Mouse (Mus musculus): Measurements from ENCODE around the gene Dedd. TPM values are rescaled to one million over a fixed set of nuclear protein-coding genes. Genes with fewer than 3 reads are reported as not detected.

Gene Dedd
- total RNA-seq, 1 experiment = 23.9 TPM

GRCm38 (mm10) chr1:171360253-171360652 lies 31.3 kb downstream of the Dedd start:
- in situ Hi-C loops (cut with MboI; ENCODE audit: low sequenced_read_pairs in 2 of 2, unreplicated experiment in 2 of 2) = no loop called here
- H3K4me3 ChIP-seq (ENCODE audit: insufficient read depth in 1 of 2, low read depth in 1 of 2, low read length in 2 of 2, poor library complexity in 1 of 2, severe bottlenecking in 1 of 2) = peak overlapping the region; percentile 58 to 61
- peak overlapping the region; percentile 59 for H3K9ac ChIP-seq (ENCODE audit: insufficient read depth, low read depth, low read length, poor library complexity, severe bottlenecking)
- no peak overlapping the region for H3K27ac ChIP-seq (ENCODE audit: insufficient read depth, low read depth, low read length, poor library complexity, severe bottlenecking)
- H3K36me3 ChIP-seq (ENCODE audit: control insufficient read depth, insufficient read depth, low read length, poor library complexity, severe bottlenecking) = peaks cover 14% of the 10 kb centered on the region
- H3K4me1 ChIP-seq (ENCODE audit: control insufficient read depth in 2 of 2, insufficient read depth in 2 of 2, low read length in 2 of 2, poor library complexity in 1 of 2) = peaks cover 0 to 3% of the 10 kb centered on the region in 2 experiments; a peak in 1 of 4 replicates
- TF ChIP-seq MAFK (IDR thresholded peaks at IDR 0.05; ENCODE audit: insufficient read depth, low read depth, low read length) (no peak), HCFC1 (IDR thresholded peaks at IDR 0.05; ENCODE audit: borderline replicate concordance, insufficient read depth, low read length) (no peak), ZNF384 (IDR thresholded peaks at IDR 0.05; ENCODE audit: low read depth, low read length) (no peak), ZC3H11A (IDR thresholded peaks at IDR 0.05; ENCODE audit: borderline replicate concordance, low read depth, low read length) (no peak), CHD2 (IDR thresholded peaks at IDR 0.05; ENCODE audit: low read depth, low read length) (no peak)
- H3K9me3 ChIP-seq (ENCODE audit: control insufficient read depth, insufficient read depth, low read depth, low read length) = no peaks in the 10 kb centered on the region
- no peak for DNase-seq (ENCODE audit: low read depth, low spot score)

GRCm38 (mm10) chr1:171360656-171361055 lies 31.7 kb downstream of the Dedd start, which contains the start of gene Klhdc9:
TSS of gene Klhdc9 (minus strand) at chr1:171360798.
- Histone ChIP-seq H3K27ac (ENCODE audit: insufficient read depth, low read depth, low read length, poor library complexity, severe bottlenecking) (peak within 1 kb of the TSS; percentile 66; the same call in 1 of the 2 replicates), H3K9ac (ENCODE audit: insufficient read depth, low read depth, low read length, poor library complexity, severe bottlenecking) (peak within 1 kb of the TSS; percentile 90), H3K36me3 (ENCODE audit: control insufficient read depth, insufficient read depth, low read length, poor library complexity, severe bottlenecking) (peaks cover 14% of the 10 kb centered on the region), H3K4me1 (ENCODE audit: control insufficient read depth in 2 of 2, insufficient read depth in 2 of 2, low read length in 2 of 2, poor library complexity in 1 of 2) (peaks cover 0 to 3% of the 10 kb centered on the region in 2 experiments; a peak in 1 of 4 replicates), H3K9me3 (ENCODE audit: control insufficient read depth, insufficient read depth, low read depth, low read length) (no peaks in the 10 kb centered on the region), H3K4me3 (ENCODE audit: insufficient read depth in 1 of 2, low read depth in 1 of 2, low read length in 2 of 2, poor library complexity in 1 of 2, severe bottlenecking in 1 of 2) (peak within 1 kb of the TSS; percentile 62 to 74)
- TF ChIP-seq MAFK (IDR thresholded peaks at IDR 0.05; ENCODE audit: insufficient read depth, low read depth, low read length) = no peak
- TF ChIP-seq CHD2 (IDR thresholded peaks at IDR 0.05; ENCODE audit: low read depth, low read length) = peak; percentile 89
- DNase-seq (ENCODE audit: low read depth, low spot score) = peak; percentile 90
- in situ Hi-C loops (cut with MboI; ENCODE audit: low sequenced_read_pairs in 2 of 2, unreplicated experiment in 2 of 2) = no loop called here

GRCm38 (mm10) chr1:171361106-171362103 lies 32.5 kb downstream of the Dedd start:
- Histone ChIP-seq H3K27ac (ENCODE audit: insufficient read depth, low read depth, low read length, poor library complexity, severe bottlenecking) (peak overlapping the region; percentile 66; the same call in 1 of the 2 replicates), H3K36me3 (ENCODE audit: control insufficient read depth, insufficient read depth, low read length, poor library complexity, severe bottlenecking) (peaks cover 12% of the 10 kb centered on the region), H3K9me3 (ENCODE audit: control insufficient read depth, insufficient read depth, low read depth, low read length) (no peaks in the 10 kb centered on the region), H3K4me1 (ENCODE audit: control insufficient read depth in 2 of 2, insufficient read depth in 2 of 2, low read length in 2 of 2, poor library complexity in 1 of 2) (peaks cover 0 to 5% of the 10 kb centered on the region in 2 experiments; a peak in 1 of 4 replicates), H3K9ac (ENCODE audit: insufficient read depth, low read depth, low read length, poor library complexity, severe bottlenecking) (peak overlapping the region; percentile 90), H3K4me3 (ENCODE audit: insufficient read depth in 1 of 2, low read depth in 1 of 2, low read length in 2 of 2, poor library complexity in 1 of 2, severe bottlenecking in 1 of 2) (peak overlapping the region; percentile 62 to 74)
- DNase-seq (ENCODE audit: low read depth, low spot score) = peak; percentile 78
- peak; percentile 47; the same call in 1 of the 2 replicates for TF ChIP-seq ZC3H11A (IDR thresholded peaks at IDR 0.05; ENCODE audit: borderline replicate concordance, low read depth, low read length)
- TF ChIP-seq ZNF384 (IDR thresholded peaks at IDR 0.05; ENCODE audit: low read depth, low read length) = no peak
- in situ Hi-C loops (cut with MboI; ENCODE audit: low sequenced_read_pairs in 2 of 2, unreplicated experiment in 2 of 2) = no loop called here

- no peak for TF ChIP-seq ZC3H11A (IDR thresholded peaks at IDR 0.05; ENCODE audit: borderline replicate concordance, low read depth, low read length)
- TF ChIP-seq HCFC1 (IDR thresholded peaks at IDR 0.05; ENCODE audit: borderline replicate concordance, insufficient read depth, low read length) = no peak
- TF ChIP-seq CHD2 (IDR thresholded peaks at IDR 0.05; ENCODE audit: low read depth, low read length) = no peak
- no peak for TF ChIP-seq ZNF384 (IDR thresholded peaks at IDR 0.05; ENCODE audit: low read depth, low read length)
- TF ChIP-seq MAFK (IDR thresholded peaks at IDR 0.05; ENCODE audit: insufficient read depth, low read depth, low read length) = no peak
- in situ Hi-C loops (cut with MboI; ENCODE audit: low sequenced_read_pairs in 2 of 2, unreplicated experiment in 2 of 2) = no loop called here
- no peak overlapping the region for H3K27ac ChIP-seq (ENCODE audit: insufficient read depth, low read depth, low read length, poor library complexity, severe bottlenecking)
- H3K36me3 ChIP-seq (ENCODE audit: control insufficient read depth, insufficient read depth, low read length, poor library complexity, severe bottlenecking) = no peaks in the 10 kb centered on the region
- H3K4me1 ChIP-seq (ENCODE audit: control insufficient read depth in 2 of 2, insufficient read depth in 2 of 2, low read length in 2 of 2, poor library complexity in 1 of 2) = peaks cover 0 to 4% of the 10 kb centered on the region in 2 experiments; a peak in 1 of 4 replicates
- no peak overlapping the region for H3K4me3 ChIP-seq (ENCODE audit: insufficient read depth in 1 of 2, low read depth in 1 of 2, low read length in 2 of 2, poor library complexity in 1 of 2, severe bottlenecking in 1 of 2)
- no peak overlapping the region for H3K9ac ChIP-seq (ENCODE audit: insufficient read depth, low read depth, low read length, poor library complexity, severe bottlenecking)
- DNase-seq (ENCODE audit: low read depth, low spot score) = no peak
- H3K9me3 ChIP-seq (ENCODE audit: control insufficient read depth, insufficient read depth, low read depth, low read length) = no peaks in the 10 kb centered on the region
These were observed 37.0 kb downstream of the Dedd start for GRCm38 (mm10) chr1:171365934-171366333.
